Mouse (Mus musculus): ENCODE measurements around the gene D11Wsu47e. TPM values are rescaled to one million over a fixed set of nuclear protein-coding genes. Genes with fewer than 3 reads are reported as not detected.

D11Wsu47e gene
- polyA plus RNA-seq, 1 experiment from 2014 or later, result 22.8 TPM

- Histone ChIP-seq H3K36me3 (peaks cover 61% of the 10 kb centered on the region), H3K4me3 (no peak overlapping the region), H3K4me2 (replicated peaks) (no peak overlapping the region), H3K9me3 (no peaks in the 10 kb centered on the region), H3K4me1 (no peaks in the 10 kb centered on the region; the same call in 1 of the 2 replicates), H3K27me3 (replicated peaks) (no peaks in the 10 kb centered on the region), H3K9ac (no peak overlapping the region), H3K27ac (no peak overlapping the region)
- ATAC-seq (ENCODE audit: low FRiP score, low read depth), result no peak
- 92% methylated on average over 4 of the region's 4 CpGs for WGBS
These were observed 16.5 kb upstream of the D11Wsu47e start for GRCm38 (mm10) chr11:113667704-113668103.

- Histone ChIP-seq H3K36me3 (peaks cover 63% of the 10 kb centered on the region), H3K27me3 (replicated peaks) (no peaks in the 10 kb centered on the region), H3K27ac (no peak overlapping the region), H3K4me1 (no peaks in the 10 kb centered on the region; the same call in 1 of the 2 replicates), H3K4me2 (replicated peaks) (no peak overlapping the region), H3K9ac (no peak overlapping the region), H3K9me3 (no peaks in the 10 kb centered on the region), H3K4me3 (no peak overlapping the region)
- WGBS, result 92% methylated on average over 5 of the region's 5 CpGs
- ATAC-seq (ENCODE audit: low FRiP score, low read depth), result no peak
These were observed 15.4 kb upstream of the D11Wsu47e start for GRCm38 (mm10) chr11:113668857-113669256.

GRCm38 (mm10) chr11:113669711-113670110 is 14.5 kb upstream of the D11Wsu47e start:
- Histone ChIP-seq H3K4me1 (no peaks in the 10 kb centered on the region; the same call in 1 of the 2 replicates), H3K4me3 (no peak overlapping the region), H3K9me3 (no peaks in the 10 kb centered on the region), H3K36me3 (peaks cover 60% of the 10 kb centered on the region), H3K27me3 (replicated peaks) (no peaks in the 10 kb centered on the region), H3K27ac (no peak overlapping the region), H3K4me2 (replicated peaks) (no peak overlapping the region), H3K9ac (no peak overlapping the region)
- WGBS, result 54% methylated on average over 2 of the region's 4 CpGs
- no peak for ATAC-seq (ENCODE audit: low FRiP score, low read depth)

- 97% methylated on average over 4 of the region's 4 CpGs for WGBS
- no peak for ATAC-seq (ENCODE audit: low FRiP score, low read depth)
These were observed 10.6 kb upstream of the D11Wsu47e start for GRCm38 (mm10) chr11:113673614-113674013.

GRCm38 (mm10) chr11:113674595-113674994 is 9.6 kb upstream of the D11Wsu47e start:
- ATAC-seq (ENCODE audit: low FRiP score, low read depth), result no peak
- peaks cover 54% of the 10 kb centered on the region for H3K36me3 ChIP-seq

More at GRCm38 (mm10) chr11:113673614-113674013, 10.6 kb upstream of the D11Wsu47e start:
- Histone ChIP-seq H3K4me3 (no peak overlapping the region), H3K9ac (no peak overlapping the region), H3K36me3 (peaks cover 57% of the 10 kb centered on the region), H3K27ac (no peak overlapping the region), H3K27me3 (replicated peaks) (no peaks in the 10 kb centered on the region), H3K4me2 (replicated peaks) (no peak overlapping the region), H3K9me3 (no peaks in the 10 kb centered on the region), H3K4me1 (peaks cover 4% of the 10 kb centered on the region)

GRCm38 (mm10) chr11:113676847-113677246 is 7.4 kb upstream of the D11Wsu47e start:
- WGBS, result 86% methylated on average over 2 of the region's 2 CpGs
- ATAC-seq (ENCODE audit: low FRiP score, low read depth), result no peak
- Histone ChIP-seq H3K9ac (no peak overlapping the region), H3K4me1 (peaks cover 11% of the 10 kb centered on the region), H3K9me3 (no peaks in the 10 kb centered on the region), H3K27me3 (replicated peaks) (no peaks in the 10 kb centered on the region), H3K4me2 (replicated peaks) (no peak overlapping the region), H3K4me3 (no peak overlapping the region), H3K27ac (no peak overlapping the region), H3K36me3 (peaks cover 35% of the 10 kb centered on the region)

More at GRCm38 (mm10) chr11:113674595-113674994, 9.6 kb upstream of the D11Wsu47e start:
- no peaks in the 10 kb centered on the region for H3K9me3 ChIP-seq
- no peaks in the 10 kb centered on the region for H3K27me3 ChIP-seq (replicated peaks)
- no peak overlapping the region for H3K4me2 ChIP-seq (replicated peaks)
- no peak overlapping the region for H3K27ac ChIP-seq
- WGBS, result 86% methylated on average over 5 of the region's 5 CpGs
- no peak overlapping the region for H3K4me3 ChIP-seq
- no peak overlapping the region for H3K9ac ChIP-seq
- H3K4me1 ChIP-seq, result peaks cover 5% of the 10 kb centered on the region

GRCm38 (mm10) chr11:113677378-113677777 is 6.8 kb upstream of the D11Wsu47e start:
- peaks cover 31% of the 10 kb centered on the region for H3K36me3 ChIP-seq
- H3K9me3 ChIP-seq, result no peaks in the 10 kb centered on the region
- H3K9ac ChIP-seq, result no peak overlapping the region
- H3K27ac ChIP-seq, result no peak overlapping the region
- no peaks in the 10 kb centered on the region for H3K27me3 ChIP-seq (replicated peaks)
- WGBS, result 97% methylated on average over 2 of the region's 2 CpGs
- H3K4me2 ChIP-seq (replicated peaks), result no peak overlapping the region
- no peak for ATAC-seq (ENCODE audit: low FRiP score, low read depth)
- H3K4me1 ChIP-seq, result peaks cover 16% of the 10 kb centered on the region
- H3K4me3 ChIP-seq, result no peak overlapping the region

- H3K9me3 ChIP-seq, result no peaks in the 10 kb centered on the region
- 88% methylated on average over 8 of the region's 8 CpGs for WGBS
These were observed 5.8 kb upstream of the D11Wsu47e start for GRCm38 (mm10) chr11:113678373-113678772.

GRCm38 (mm10) chr11:113680954-113681353 is 3.3 kb upstream of the D11Wsu47e start:
- Histone ChIP-seq H3K27me3 (replicated peaks) (no peaks in the 10 kb centered on the region), H3K36me3 (peaks cover 12% of the 10 kb centered on the region), H3K27ac (no peak overlapping the region), H3K4me2 (replicated peaks) (no peak overlapping the region), H3K9me3 (no peaks in the 10 kb centered on the region), H3K4me1 (peaks cover 36% of the 10 kb centered on the region), H3K9ac (no peak overlapping the region), H3K4me3 (no peak overlapping the region)
- WGBS, result 92% methylated on average over 2 of the region's 2 CpGs
- no peak for ATAC-seq (ENCODE audit: low FRiP score, low read depth)

More at GRCm38 (mm10) chr11:113678373-113678772, 5.8 kb upstream of the D11Wsu47e start:
- ATAC-seq (ENCODE audit: low FRiP score, low read depth), result no peak
- Histone ChIP-seq H3K4me1 (peaks cover 24% of the 10 kb centered on the region), H3K4me2 (replicated peaks) (no peak overlapping the region), H3K9ac (no peak overlapping the region), H3K36me3 (peaks cover 22% of the 10 kb centered on the region), H3K27me3 (replicated peaks) (no peaks in the 10 kb centered on the region), H3K4me3 (no peak overlapping the region), H3K27ac (no peak overlapping the region)

- Histone ChIP-seq H3K4me3 (no peak overlapping the region), H3K27me3 (replicated peaks) (no peaks in the 10 kb centered on the region), H3K27ac (no peak overlapping the region), H3K4me2 (replicated peaks) (peak overlapping the region; percentile 90), H3K36me3 (peaks cover 2% of the 10 kb centered on the region; the same call in 1 of the 2 replicates), H3K4me1 (peaks cover 44% of the 10 kb centered on the region), H3K9me3 (no peaks in the 10 kb centered on the region), H3K9ac (no peak overlapping the region)
- ATAC-seq (ENCODE audit: low FRiP score, low read depth), result no peak
These were observed 2.2 kb upstream of the D11Wsu47e start for GRCm38 (mm10) chr11:113681979-113682378.

GRCm38 (mm10) chr11:113682897-113683626 is 1.1 kb upstream of the D11Wsu47e start:
- Histone ChIP-seq H3K4me3 (peak overlapping the region; percentile 87), H3K4me2 (replicated peaks) (peak overlapping the region; percentile 90), H3K27me3 (replicated peaks) (no peaks in the 10 kb centered on the region), H3K9ac (peak overlapping the region; percentile 81), H3K9me3 (no peaks in the 10 kb centered on the region), H3K27ac (peak overlapping the region; percentile 79), H3K36me3 (peaks cover 4% of the 10 kb centered on the region), H3K4me1 (peaks cover 45% of the 10 kb centered on the region)
- WGBS, result 4% methylated on average over 38 of the region's 38 CpGs
- peak; percentile 34 for ATAC-seq (ENCODE audit: low FRiP score, low read depth)

GRCm38 (mm10) chr11:113683627-113683956 is 620 bp upstream of the D11Wsu47e start:
- under 1% methylated on average over 37 of the region's 38 CpGs for WGBS
- Histone ChIP-seq H3K4me2 (replicated peaks) (peak overlapping the region; percentile 90), H3K4me1 (peaks cover 41% of the 10 kb centered on the region), H3K27ac (peak overlapping the region; percentile 79), H3K36me3 (peaks cover 9% of the 10 kb centered on the region), H3K4me3 (peak overlapping the region; percentile 87), H3K9me3 (no peaks in the 10 kb centered on the region), H3K9ac (peak overlapping the region; percentile 81), H3K27me3 (replicated peaks) (no peaks in the 10 kb centered on the region)
- ATAC-seq (ENCODE audit: low FRiP score, low read depth), result peak; percentile 65; the same call in 1 of the 2 replicates

Data from neural tube, embryonic 12.5 days (tissue).